ENCODE assay signal across 30 mouse cellular contexts in the genomic region with DNA sequence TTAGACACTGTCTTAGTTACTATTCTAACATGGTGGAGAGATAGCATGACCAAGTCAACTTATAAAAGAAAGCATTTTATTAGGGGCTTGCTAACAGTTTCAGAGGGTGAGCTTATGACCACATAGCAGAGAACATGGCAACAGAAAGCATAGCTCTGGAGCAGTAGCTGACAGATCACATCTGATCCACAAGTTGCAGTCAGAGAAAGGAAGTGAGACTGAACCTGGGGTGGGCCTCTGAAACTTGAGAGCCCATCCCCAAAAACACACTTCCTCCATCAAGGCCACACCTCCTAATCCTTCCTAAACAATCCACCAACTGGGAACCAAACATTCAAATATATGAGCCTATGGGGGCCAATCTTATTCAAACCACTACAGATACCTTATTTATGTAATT.
A peak's percentile ranks its signal among the peaks of the same experiment; 100 is the strongest.
DNase-seq lines count a peak whose midpoint lies in the region; ATAC-seq and TF ChIP-seq lines count a peak whose summit lies in the region.
"Had no signal": no experiment of that assay in that cellular context is flagged by ENCODE, and none has a peak within 500 bp of the region (broad histone marks: within the 10 kb centered on the region; RNA-seq: fewer than 3 reads in every experiment).

No protein-coding gene starts in this region.

- H3K4me1 ChIP-seq in MEL (ENCODE audit: control insufficient read depth in 1 of 2, insufficient read depth in 2 of 2, low read length in 2 of 2) = peaks cover 16% of the 10 kb centered on the region in 2 experiments
- peaks cover 12% of the 10 kb centered on the region for H3K4me1 ChIP-seq in forebrain, embryonic 16.5 days (replicated peaks; ENCODE audit: control insufficient read depth, insufficient read depth, low read length)

- no peaks in the 10 kb centered on the region for H3K9me3 ChIP-seq in MEL (replicated peaks; ENCODE audit: insufficient read depth, low read length)
- H3K9me3 ChIP-seq in forebrain, embryonic 16.5 days (ENCODE audit: control insufficient read depth, low read length) = no peaks in the 10 kb centered on the region
- H3K9me3 ChIP-seq: embryonic facial prominence, embryonic 10.5 days; embryonic facial prominence, embryonic 13.5 days; forebrain, embryonic 12.5 days; forebrain, embryonic 15.5 days; heart, embryonic 12.5 days; heart, embryonic 15.5 days; hindbrain, embryonic 10.5 days; hindbrain, embryonic 13.5 days; intestine, embryonic 15.5 days had no signal

- no peak overlapping the region for H3K4me2 ChIP-seq in forebrain, embryonic 16.5 days (ENCODE audit: low read length)
- H3K4me2 ChIP-seq: embryonic facial prominence, embryonic 13.5 days; forebrain, embryonic 12.5 days; forebrain, embryonic 15.5 days; heart, embryonic 12.5 days; heart, embryonic 15.5 days; hindbrain, embryonic 13.5 days; intestine, embryonic 15.5 days had no signal

- H3K36me3 ChIP-seq in MEL (ENCODE audit: control insufficient read depth in 1 of 2, insufficient read depth in 2 of 2, low read length in 2 of 2) = peaks cover 0 to 29% of the 10 kb centered on the region in 2 experiments; a peak in 2 of 4 replicates
- no peaks in the 10 kb centered on the region for H3K36me3 ChIP-seq in forebrain, embryonic 16.5 days (ENCODE audit: control insufficient read depth, insufficient read depth)
- H3K36me3 ChIP-seq: embryonic facial prominence, embryonic 10.5 days; embryonic facial prominence, embryonic 13.5 days; forebrain, embryonic 12.5 days; forebrain, embryonic 15.5 days; heart, embryonic 12.5 days; heart, embryonic 15.5 days; hindbrain, embryonic 10.5 days; hindbrain, embryonic 13.5 days; intestine, embryonic 15.5 days had no signal

- H3K4me3 ChIP-seq in MEL (ENCODE audit: control insufficient read depth in 1 of 2, insufficient read depth in 1 of 2, low read depth in 2 of 2, low read length in 2 of 2) = no peak overlapping the region
- H3K4me3 ChIP-seq in forebrain, embryonic 16.5 days (replicated peaks; ENCODE audit: low read length) = no peak overlapping the region
- H3K4me3 ChIP-seq: embryonic facial prominence, embryonic 10.5 days; embryonic facial prominence, embryonic 13.5 days; erythroblast, embryonic 14.5 days; forebrain, embryonic 12.5 days; forebrain, embryonic 15.5 days; heart, embryonic 12.5 days; heart, embryonic 15.5 days; hindbrain, embryonic 10.5 days; hindbrain, embryonic 13.5 days; intestine, embryonic 15.5 days had no signal

- no peak overlapping the region for H3K27ac ChIP-seq in MEL (ENCODE audit: control insufficient read depth, low read depth, low read length)
- H3K27ac ChIP-seq in forebrain, embryonic 16.5 days (ENCODE audit: low read length) = no peak overlapping the region
- H3K27ac ChIP-seq: embryonic facial prominence, embryonic 10.5 days; embryonic facial prominence, embryonic 13.5 days; forebrain, embryonic 12.5 days; forebrain, embryonic 15.5 days; heart, embryonic 15.5 days; hindbrain, embryonic 10.5 days; hindbrain, embryonic 13.5 days; intestine, embryonic 15.5 days had no signal

- TF ChIP-seq RAD21 in MEL (IDR thresholded peaks at IDR 0.05; ENCODE audit: low read depth, low read length) = no peak

- peaks cover 38% of the 10 kb centered on the region for H3K79me2 ChIP-seq in MEL (ENCODE audit: control insufficient read depth, insufficient read depth, low read length, poor library complexity)

- ATAC-seq in megakaryocyte, adult 5-6 weeks (ENCODE audit: poor library complexity, severe bottlenecking) = peak; percentile 70
- ATAC-seq in forebrain, embryonic 16.5 days = no peak
- ATAC-seq: CD4-positive, CD25-positive, alpha-beta regulatory T cell, adult 4 months; forebrain, embryonic 15.5 days; hindbrain, embryonic 16.5 days; intestine, embryonic 15.5 days; Patski had no signal

- TF ChIP-seq CTCF in MEL (IDR thresholded peaks at IDR 0.05 in 2 of 3, conservative IDR thresholded peaks at IDR 0.05 in 1 of 3; ENCODE audit: control insufficient read depth in 1 of 3, insufficient read depth in 1 of 3, low read depth in 2 of 3, low read length in 3 of 3, poor library complexity in 1 of 3, severe bottlenecking in 1 of 3) = no peak

- DNase-seq in A20 (ENCODE audit: low read depth, low spot score) (peak; percentile 72), MEL (ENCODE audit: low read depth, low spot score) (peak; percentile 38)
- DNase-seq in testis, postnatal 14 days (ENCODE audit: low spot score) = no peak
- no peak for DNase-seq in right cerebral cortex, postnatal 14 days
- DNase-seq: adrenal gland, adult 2 months; adrenal gland, postnatal 14 days; cerebellum, adult 11 months; cerebellum, adult 2 months; cerebellum, adult 9-11 months; cerebellum, postnatal 25 days; embryo, embryonic 11 days; gastrocnemius, postnatal 25 days; heart, postnatal 10 days; heart, postnatal 36 days; kidney, adult 11 months had no signal

- TF ChIP-seq EP300 in MEL (IDR thresholded peaks at IDR 0.05; ENCODE audit: low read depth in 1 of 2, low read length in 2 of 2) = no peak

- H3K27me3 ChIP-seq in MEL (ENCODE audit: control insufficient read depth in 1 of 2, insufficient read depth in 2 of 2, low read length in 2 of 2) = no peaks in the 10 kb centered on the region
- no peaks in the 10 kb centered on the region for H3K27me3 ChIP-seq in forebrain, embryonic 16.5 days (replicated peaks; ENCODE audit: control insufficient read depth, insufficient read depth, low read length)
- H3K27me3 ChIP-seq: embryonic facial prominence, embryonic 13.5 days; forebrain, embryonic 12.5 days; forebrain, embryonic 15.5 days; heart, embryonic 12.5 days; heart, embryonic 15.5 days; hindbrain, embryonic 13.5 days; intestine, embryonic 15.5 days; Patski had no signal

- no peak for TF ChIP-seq POLR2A in MEL (IDR thresholded peaks at IDR 0.05; ENCODE audit: control insufficient read depth in 1 of 2, insufficient read depth in 1 of 2, low read depth in 1 of 2, low read length in 2 of 2, poor library complexity in 1 of 2)

- H3K9ac ChIP-seq in MEL (ENCODE audit: control insufficient read depth, low read depth, low read length, poor library complexity, severe bottlenecking) = no peak overlapping the region
- no peak overlapping the region for H3K9ac ChIP-seq in forebrain, embryonic 16.5 days (replicated peaks; ENCODE audit: low read depth, low read length)
- H3K9ac ChIP-seq: embryonic facial prominence, embryonic 13.5 days; forebrain, embryonic 12.5 days; forebrain, embryonic 15.5 days; heart, embryonic 12.5 days; heart, embryonic 15.5 days; hindbrain, embryonic 13.5 days; intestine, embryonic 15.5 days had no signal

TF ChIP-seq in MEL, 35 proteins besides CTCF, POLR2A, EP300 and RAD21:
- no peak for TF ChIP-seq TBP (IDR thresholded peaks at IDR 0.05; ENCODE audit: low read depth, low read length)
- TF ChIP-seq ZMIZ1 (IDR thresholded peaks at IDR 0.05; ENCODE audit: low read depth, low read length) = no peak
- TF ChIP-seq SIN3A (IDR thresholded peaks at IDR 0.05; ENCODE audit: low read length) = no peak
- no peak for TF ChIP-seq HCFC1 (IDR thresholded peaks at IDR 0.05; ENCODE audit: low read depth, low read length)
- TF ChIP-seq POLR2AphosphoS5 (IDR thresholded peaks at IDR 0.05; ENCODE audit: borderline replicate concordance, low read depth, low read length) = no peak
- TF ChIP-seq ZKSCAN1 (IDR thresholded peaks at IDR 0.05; ENCODE audit: low read depth, low read length) = no peak
- no peak for TF ChIP-seq UBTF (IDR thresholded peaks at IDR 0.05; ENCODE audit: borderline replicate concordance, insufficient read depth, low read depth, low read length)
- no peak for TF ChIP-seq USF2 (IDR thresholded peaks at IDR 0.05; ENCODE audit: borderline replicate concordance in 1 of 2, insufficient read depth in 1 of 2, low read depth in 1 of 2, low read length in 2 of 2)
- TF ChIP-seq ZC3H11A (IDR thresholded peaks at IDR 0.05; ENCODE audit: low read depth, low read length) = no peak

Comparison
In these comparisons a context has a peak if more than half of its experiments do, and no peak if none do; other contexts are left out.
1. DNase-seq: peak in A20 (single experiment) and MEL (single experiment); none in testis, postnatal 14 days (single experiment) and right cerebral cortex, postnatal 14 days (single experiment).